Mouse (Mus musculus): Measurements from ENCODE around the gene Fam155a. TPM values are rescaled to one million over a fixed set of nuclear protein-coding genes. Genes with fewer than 3 reads are reported as not detected.

Fam155a gene
- polyA plus RNA-seq, 2 experiments = 0.04 to 0.10 TPM

- DNase-seq (ENCODE audit: low read depth in 3 of 3, low spot score in 3 of 3) (no peak), ATAC-seq (ENCODE audit: insufficient read depth) (no peak)
- H3K9me3 ChIP-seq (ENCODE audit: control insufficient read depth, low read length) = no peaks in the 10 kb centered on the region
- H3K36me3 ChIP-seq (replicated peaks; ENCODE audit: control insufficient read depth, insufficient read depth, low read depth) = no peaks in the 10 kb centered on the region
- no peak overlapping the region for H3K4me3 ChIP-seq (ENCODE audit: insufficient read depth in 1 of 2, low read depth in 2 of 2, low read length in 2 of 2)
- no peaks in the 10 kb centered on the region for H3K27me3 ChIP-seq (ENCODE audit: control insufficient read depth, insufficient read depth, low read length)
- H3K27ac ChIP-seq = no peak overlapping the region
- 43% methylated on average over 4 of the region's 4 CpGs for WGBS (ENCODE audit: insufficient replicate concordance)
- no peak overlapping the region for H3K4me2 ChIP-seq (ENCODE audit: low read depth)
- no peaks in the 10 kb centered on the region for H3K4me1 ChIP-seq (replicated peaks; ENCODE audit: control insufficient read depth in 2 of 2, insufficient read depth in 2 of 2, low read length in 1 of 2)
- no peak overlapping the region for H3K9ac ChIP-seq (replicated peaks)
- TF ChIP-seq CTCF (IDR thresholded peaks at IDR 0.05; ENCODE audit: low read depth) (no peak), EP300 (IDR thresholded peaks at IDR 0.05; ENCODE audit: low read depth) (no peak)
Measured at GRCm38 (mm10) chr8:9211751-9212150, 559.2 kb downstream of the Fam155a start.

- no peak overlapping the region for H3K9ac ChIP-seq (replicated peaks)
- H3K4me2 ChIP-seq (ENCODE audit: low read depth) = no peak overlapping the region
- ATAC-seq (ENCODE audit: insufficient read depth) (no peak), DNase-seq (ENCODE audit: low read depth in 3 of 3, low spot score in 3 of 3) (no peak)
- TF ChIP-seq CTCF (IDR thresholded peaks at IDR 0.05; ENCODE audit: low read depth) = no peak
- no peak for TF ChIP-seq EP300 (IDR thresholded peaks at IDR 0.05; ENCODE audit: low read depth)
- no peaks in the 10 kb centered on the region for H3K9me3 ChIP-seq (ENCODE audit: control insufficient read depth, low read length)
- 74% methylated on average over 31 of the region's 31 CpGs for WGBS (ENCODE audit: insufficient replicate concordance)
- H3K4me3 ChIP-seq (ENCODE audit: insufficient read depth in 1 of 2, low read depth in 2 of 2, low read length in 2 of 2) = no peak overlapping the region
- H3K27ac ChIP-seq = no peak overlapping the region
- H3K27me3 ChIP-seq (ENCODE audit: control insufficient read depth, insufficient read depth, low read length) = no peaks in the 10 kb centered on the region
- no peaks in the 10 kb centered on the region for H3K4me1 ChIP-seq (replicated peaks; ENCODE audit: control insufficient read depth in 2 of 2, insufficient read depth in 2 of 2, low read length in 1 of 2)
- H3K36me3 ChIP-seq (replicated peaks; ENCODE audit: control insufficient read depth, insufficient read depth, low read depth) = no peaks in the 10 kb centered on the region
Measured at GRCm38 (mm10) chr8:9207505-9208051, 563.4 kb downstream of the Fam155a start.

- Histone ChIP-seq H3K9ac (replicated peaks) (no peak overlapping the region), H3K4me1 (replicated peaks; ENCODE audit: control insufficient read depth in 2 of 2, insufficient read depth in 2 of 2, low read length in 1 of 2) (no peaks in the 10 kb centered on the region), H3K4me3 (ENCODE audit: insufficient read depth in 1 of 2, low read depth in 2 of 2, low read length in 2 of 2) (no peak overlapping the region), H3K27ac (no peak overlapping the region), H3K36me3 (replicated peaks; ENCODE audit: control insufficient read depth, insufficient read depth, low read depth) (no peaks in the 10 kb centered on the region), H3K9me3 (ENCODE audit: control insufficient read depth, low read length) (no peaks in the 10 kb centered on the region), H3K27me3 (ENCODE audit: control insufficient read depth, insufficient read depth, low read length) (no peaks in the 10 kb centered on the region), H3K4me2 (ENCODE audit: low read depth) (no peak overlapping the region)
- DNase-seq (ENCODE audit: low read depth in 3 of 3, low spot score in 3 of 3) (no peak), ATAC-seq (ENCODE audit: insufficient read depth) (no peak)
- TF ChIP-seq EP300 (IDR thresholded peaks at IDR 0.05; ENCODE audit: low read depth) (no peak), CTCF (IDR thresholded peaks at IDR 0.05; ENCODE audit: low read depth) (no peak)
- 59% methylated on average over 10 of the region's 10 CpGs for WGBS (ENCODE audit: insufficient replicate concordance)
Measured at GRCm38 (mm10) chr8:9204345-9205067, 566.5 kb downstream of the Fam155a start.

DNA sequence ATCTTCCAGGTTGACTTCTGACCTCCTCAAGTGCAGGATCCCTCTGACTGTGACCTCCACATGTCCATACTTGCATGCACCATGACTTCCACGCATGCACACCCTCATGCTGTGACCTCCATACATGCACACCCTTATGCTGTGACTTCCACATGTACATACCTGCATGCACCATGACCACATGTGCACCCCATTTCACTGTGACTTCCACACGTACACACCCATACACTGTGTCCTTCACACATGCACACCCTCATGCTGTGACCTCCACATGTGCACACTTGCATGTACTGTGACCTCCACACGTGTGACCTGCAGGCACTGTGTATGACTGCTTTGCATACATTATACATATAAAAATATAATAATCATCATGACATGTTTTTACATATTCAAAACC lies 570.9 kb downstream of the Fam155a start:
- no peak overlapping the region for H3K4me2 ChIP-seq (ENCODE audit: low read depth)
- no peaks in the 10 kb centered on the region for H3K9me3 ChIP-seq (ENCODE audit: control insufficient read depth, low read length)
- TF ChIP-seq CTCF (IDR thresholded peaks at IDR 0.05; ENCODE audit: low read depth) = no peak
- TF ChIP-seq EP300 (IDR thresholded peaks at IDR 0.05; ENCODE audit: low read depth) = no peak
- no peaks in the 10 kb centered on the region for H3K4me1 ChIP-seq (replicated peaks; ENCODE audit: control insufficient read depth in 2 of 2, insufficient read depth in 2 of 2, low read length in 1 of 2)
- H3K27ac ChIP-seq = no peak overlapping the region
- H3K27me3 ChIP-seq (ENCODE audit: control insufficient read depth, insufficient read depth, low read length) = no peaks in the 10 kb centered on the region
- 58% methylated on average over 3 of the region's 3 CpGs for WGBS (ENCODE audit: insufficient replicate concordance)
- H3K4me3 ChIP-seq (ENCODE audit: insufficient read depth in 1 of 2, low read depth in 2 of 2, low read length in 2 of 2) = no peak overlapping the region
- no peak for ATAC-seq (ENCODE audit: insufficient read depth)
- H3K36me3 ChIP-seq (replicated peaks; ENCODE audit: control insufficient read depth, insufficient read depth, low read depth) = no peaks in the 10 kb centered on the region
- no peak for DNase-seq (ENCODE audit: low read depth in 3 of 3, low spot score in 3 of 3)
- no peak overlapping the region for H3K9ac ChIP-seq (replicated peaks)

GRCm38 (mm10) chr8:9191682-9192081 lies 579.3 kb downstream of the Fam155a start:
- ATAC-seq (ENCODE audit: insufficient read depth) (no peak), DNase-seq (ENCODE audit: low read depth in 3 of 3, low spot score in 3 of 3) (no peak)
- no peak for TF ChIP-seq EP300 (IDR thresholded peaks at IDR 0.05; ENCODE audit: low read depth)
- TF ChIP-seq CTCF (IDR thresholded peaks at IDR 0.05; ENCODE audit: low read depth) = no peak
- no peak overlapping the region for H3K27ac ChIP-seq
- 50% methylated on average over 3 of the region's 3 CpGs for WGBS (ENCODE audit: insufficient replicate concordance)
- no peaks in the 10 kb centered on the region for H3K4me1 ChIP-seq (replicated peaks; ENCODE audit: control insufficient read depth in 2 of 2, insufficient read depth in 2 of 2, low read length in 1 of 2)
- no peak overlapping the region for H3K9ac ChIP-seq (replicated peaks)
- H3K9me3 ChIP-seq (ENCODE audit: control insufficient read depth, low read length) = no peaks in the 10 kb centered on the region
- no peaks in the 10 kb centered on the region for H3K36me3 ChIP-seq (replicated peaks; ENCODE audit: control insufficient read depth, insufficient read depth, low read depth)
- no peaks in the 10 kb centered on the region for H3K27me3 ChIP-seq (ENCODE audit: control insufficient read depth, insufficient read depth, low read length)
- H3K4me2 ChIP-seq (ENCODE audit: low read depth) = no peak overlapping the region
- no peak overlapping the region for H3K4me3 ChIP-seq (ENCODE audit: insufficient read depth in 1 of 2, low read depth in 2 of 2, low read length in 2 of 2)
